Mouse (Mus musculus) heart, embryonic 10.5 days (tissue): Measurements from ENCODE around the gene Glis3. TPM values are rescaled to one million over a fixed set of nuclear protein-coding genes. Genes with fewer than 3 reads are reported as not detected.

Experiments used
- DNase-seq: peaks from one replicate; pipeline ENCODE4 v3.0.0-alpha.2; 2017; ENCODE audit warnings: low spot score
- H3K27ac ChIP-seq: fragments of 300-500 bp; sonication (generic); 2 replicates; pipeline ENCODE4 v1.5.1; 2016; ENCODE audit warnings: mild to moderate bottlenecking
- H3K27me3 ChIP-seq: fragments of 300-500 bp; sonication (generic); 2 replicates; pipeline ENCODE4 v1.6.1; 2016; ENCODE audit warnings: mild to moderate bottlenecking; ENCODE audit not compliant: poor library complexity, insufficient read depth, severe bottlenecking
- H3K36me3 ChIP-seq: fragments of 300-500 bp; sonication (generic); 2 replicates; pipeline ENCODE4 v1.6.1; 2016; ENCODE audit warnings: mild to moderate bottlenecking, moderate library complexity
- H3K4me1 ChIP-seq: fragments of 300-500 bp; sonication (generic); 2 replicates; pipeline ENCODE4 v1.6.1; 2016; ENCODE audit warnings: mild to moderate bottlenecking
- H3K4me3 ChIP-seq: fragments of 300-500 bp; sonication (generic); 2 replicates; pipeline ENCODE4 v1.5.1; 2016; ENCODE audit warnings: mild to moderate bottlenecking, moderate library complexity
- H3K9me3 ChIP-seq: fragments of 300-500 bp; sonication (generic); 2 replicates; pipeline ENCODE4 v1.6.1; 2016; ENCODE audit warnings: mild to moderate bottlenecking, moderate library complexity
- WGBS: fragments of 180-500 bp; shearing (Covaris S2); methylation state at CpG from one replicate; pipeline ENCODE4 v1.1.7; 2016; 5-methylcytosine and 5-hydroxymethylcytosine counted together
- polyA plus RNA-seq: library from polyadenylated mRNA; unstranded; fragments of >200 nt; fragmentation: Nextera tagmentation; extraction: Ambion mirVana; gene quantifications from 2 replicates; pipeline ENCODE4 v1.2.1, GENCODE M21; 2016

The Glis3 gene
- polyA plus RNA-seq, 1 experiment from 2014 or later: 1.4 TPM

GRCm38 (mm10) chr19:28534964-28535363, 144.9 kb downstream of the Glis3 start:
- Histone ChIP-seq H3K4me1 (no peaks in the 10 kb centered on the region), H3K27me3 (no peaks in the 10 kb centered on the region), H3K9me3 (no peaks in the 10 kb centered on the region), H3K36me3 (no peaks in the 10 kb centered on the region), H3K4me3 (no peak overlapping the region), H3K27ac (no peak overlapping the region)
- 87% methylated on average over 12 of the region's 12 CpGs for WGBS
- DNase-seq: no peak

- 67% methylated on average over 3 of the region's 3 CpGs for WGBS
- no peaks in the 10 kb centered on the region for H3K4me1 ChIP-seq
- H3K36me3 ChIP-seq: no peaks in the 10 kb centered on the region
- DNase-seq: no peak
- H3K9me3 ChIP-seq: no peaks in the 10 kb centered on the region
- no peak overlapping the region for H3K27ac ChIP-seq
- no peaks in the 10 kb centered on the region for H3K27me3 ChIP-seq
- no peak overlapping the region for H3K4me3 ChIP-seq
Observed at GRCm38 (mm10) chr19:28533576-28533975, 146.3 kb downstream of the Glis3 start.

GRCm38 (mm10) chr19:28531750-28532149, 148.1 kb downstream of the Glis3 start:
- Histone ChIP-seq H3K27me3 (no peaks in the 10 kb centered on the region), H3K4me3 (no peak overlapping the region), H3K27ac (no peak overlapping the region), H3K9me3 (no peaks in the 10 kb centered on the region), H3K4me1 (no peaks in the 10 kb centered on the region), H3K36me3 (no peaks in the 10 kb centered on the region)
- WGBS: 81% methylated on average over 9 of the region's 9 CpGs
- no peak for DNase-seq

- Histone ChIP-seq H3K27ac (no peak overlapping the region), H3K4me3 (no peak overlapping the region), H3K4me1 (no peaks in the 10 kb centered on the region), H3K9me3 (no peaks in the 10 kb centered on the region), H3K27me3 (no peaks in the 10 kb centered on the region), H3K36me3 (no peaks in the 10 kb centered on the region)
- WGBS: 54% methylated on average over 10 of the region's 10 CpGs
- DNase-seq: no peak
Observed at GRCm38 (mm10) chr19:28530846-28531245, 149.0 kb downstream of the Glis3 start.

- no peaks in the 10 kb centered on the region for H3K4me1 ChIP-seq
- no peaks in the 10 kb centered on the region for H3K9me3 ChIP-seq
- DNase-seq: no peak
- H3K4me3 ChIP-seq: no peak overlapping the region
- no peaks in the 10 kb centered on the region for H3K27me3 ChIP-seq
- 93% methylated on average over 13 of the region's 13 CpGs for WGBS
- H3K27ac ChIP-seq: no peak overlapping the region
- H3K36me3 ChIP-seq: no peaks in the 10 kb centered on the region
Observed at GRCm38 (mm10) chr19:28529006-28529405, 150.9 kb downstream of the Glis3 start.

GRCm38 (mm10) chr19:28527446-28527845, 152.4 kb downstream of the Glis3 start:
- Histone ChIP-seq H3K27ac (no peak overlapping the region), H3K9me3 (no peaks in the 10 kb centered on the region), H3K4me3 (no peak overlapping the region), H3K27me3 (no peaks in the 10 kb centered on the region), H3K36me3 (no peaks in the 10 kb centered on the region), H3K4me1 (no peaks in the 10 kb centered on the region)
- no peak for DNase-seq
- 91% methylated on average over 5 of the region's 5 CpGs for WGBS

- DNase-seq: no peak
- no peaks in the 10 kb centered on the region for H3K27me3 ChIP-seq
- WGBS: 89% methylated on average over 3 of the region's 3 CpGs
Observed at GRCm38 (mm10) chr19:28525331-28525730, 154.5 kb downstream of the Glis3 start.

GRCm38 (mm10) chr19:28522289-28522688, 157.6 kb downstream of the Glis3 start:
- Histone ChIP-seq H3K9me3 (no peaks in the 10 kb centered on the region), H3K36me3 (no peaks in the 10 kb centered on the region), H3K4me1 (peaks cover 6% of the 10 kb centered on the region), H3K27me3 (no peaks in the 10 kb centered on the region), H3K27ac (no peak overlapping the region), H3K4me3 (no peak overlapping the region)
- WGBS: 80% methylated on average over 3 of the region's 3 CpGs
- no peak for DNase-seq

More at GRCm38 (mm10) chr19:28525331-28525730, 154.5 kb downstream of the Glis3 start:
- H3K27ac ChIP-seq: no peak overlapping the region
- H3K9me3 ChIP-seq: no peaks in the 10 kb centered on the region
- no peak overlapping the region for H3K4me3 ChIP-seq
- no peaks in the 10 kb centered on the region for H3K4me1 ChIP-seq
- H3K36me3 ChIP-seq: no peaks in the 10 kb centered on the region

GRCm38 (mm10) chr19:28520761-28521181, 159.1 kb downstream of the Glis3 start:
- 73% methylated on average over 6 of the region's 6 CpGs for WGBS
- H3K4me1 ChIP-seq: peaks cover 6% of the 10 kb centered on the region
- no peak for DNase-seq

GRCm38 (mm10) chr19:28520128-28520745, 159.6 kb downstream of the Glis3 start:
- no peak overlapping the region for H3K27ac ChIP-seq
- H3K9me3 ChIP-seq: no peaks in the 10 kb centered on the region
- H3K27me3 ChIP-seq: no peaks in the 10 kb centered on the region
- no peak for DNase-seq
- H3K4me3 ChIP-seq: no peak overlapping the region
- H3K4me1 ChIP-seq: peaks cover 6% of the 10 kb centered on the region
- 89% methylated on average over 8 of the region's 8 CpGs for WGBS
- no peaks in the 10 kb centered on the region for H3K36me3 ChIP-seq

More at GRCm38 (mm10) chr19:28520761-28521181, 159.1 kb downstream of the Glis3 start:
- no peak overlapping the region for H3K4me3 ChIP-seq
- H3K36me3 ChIP-seq: no peaks in the 10 kb centered on the region
- H3K27ac ChIP-seq: no peak overlapping the region
- H3K27me3 ChIP-seq: no peaks in the 10 kb centered on the region
- no peaks in the 10 kb centered on the region for H3K9me3 ChIP-seq

GRCm38 (mm10) chr19:28519296-28519695, 160.6 kb downstream of the Glis3 start:
- H3K9me3 ChIP-seq: no peaks in the 10 kb centered on the region
- H3K4me1 ChIP-seq: peaks cover 6% of the 10 kb centered on the region
- 85% methylated on average over 3 of the region's 3 CpGs for WGBS
- no peak overlapping the region for H3K27ac ChIP-seq
- no peak overlapping the region for H3K4me3 ChIP-seq
- no peak for DNase-seq
- no peaks in the 10 kb centered on the region for H3K36me3 ChIP-seq
- H3K27me3 ChIP-seq: no peaks in the 10 kb centered on the region

- DNase-seq: no peak
- Histone ChIP-seq H3K4me1 (peaks cover 6% of the 10 kb centered on the region), H3K27ac (no peak overlapping the region), H3K36me3 (no peaks in the 10 kb centered on the region), H3K4me3 (no peak overlapping the region), H3K9me3 (no peaks in the 10 kb centered on the region), H3K27me3 (no peaks in the 10 kb centered on the region)
- WGBS: 86% methylated on average over 6 of the region's 6 CpGs
Observed at GRCm38 (mm10) chr19:28518846-28519245, 161.0 kb downstream of the Glis3 start.

GRCm38 (mm10) chr19:28518266-28518665, 161.6 kb downstream of the Glis3 start:
- Histone ChIP-seq H3K36me3 (no peaks in the 10 kb centered on the region), H3K27ac (no peak overlapping the region), H3K4me1 (peaks cover 6% of the 10 kb centered on the region), H3K9me3 (no peaks in the 10 kb centered on the region), H3K4me3 (no peak overlapping the region), H3K27me3 (no peaks in the 10 kb centered on the region)
- no peak for DNase-seq
- WGBS: 77% methylated on average over 5 of the region's 5 CpGs
